Mouse (Mus musculus) lung, postnatal 0 days (tissue): ENCODE results near the gene Olfr736. TPM values are rescaled to one million over a fixed set of nuclear protein-coding genes. Genes with fewer than 3 reads are reported as not detected.

Experiments
- ATAC-seq: fragments of 200-750 bp; cut with Nextera tagmentation; 2 replicates; pipeline ENCODE4 v1.8.0; 2017; ENCODE audit warnings: moderate library complexity
- DNase-seq: peaks from one replicate; pipeline ENCODE4 v3.0.0-alpha.2; 2016; ENCODE audit warnings: low spot score
- H3K27ac ChIP-seq: fragments of 300-500 bp; sonication (generic); 2 replicates; pipeline ENCODE4 v1.5.1; 2014; ENCODE audit warnings: antibody characterized with exemption, mild to moderate bottlenecking, low read length, mixed read lengths
- H3K27me3 ChIP-seq: fragments of 300-500 bp; sonication (generic); replicated peaks from 2 replicates; pipeline ENCODE4 v1.6.1; 2014; ENCODE audit warnings: low read length, mixed read lengths; ENCODE audit not compliant: insufficient read depth
- H3K36me3 ChIP-seq: fragments of 300-500 bp; sonication (generic); 2 replicates; pipeline ENCODE4 v1.6.1; 2014; ENCODE audit warnings: low read length, mixed read lengths; ENCODE audit not compliant: insufficient read depth
- H3K4me1 ChIP-seq: fragments of 300-500 bp; sonication (generic); 2 replicates; pipeline ENCODE4 v1.6.1; 2014; ENCODE audit warnings: antibody characterized with exemption, low read depth, low read length, mixed read lengths; ENCODE audit not compliant: insufficient read depth
- H3K4me2 ChIP-seq: fragments of 300-500 bp; sonication (generic); replicated peaks from 2 replicates; pipeline ENCODE4 v1.6.1; 2014; ENCODE audit warnings: low read depth, mild to moderate bottlenecking, low read length, moderate library complexity, mixed read lengths
- H3K4me3 ChIP-seq: fragments of 300-500 bp; sonication (generic); 2 replicates; pipeline ENCODE4 v1.5.1; 2014; ENCODE audit warnings: low read depth, low read length
- H3K9ac ChIP-seq: fragments of 300-500 bp; sonication (generic); replicated peaks from 2 replicates; pipeline ENCODE4 v1.6.1; 2014; ENCODE audit warnings: low read depth, mild to moderate bottlenecking
- H3K9me3 ChIP-seq: fragments of 300-500 bp; sonication (generic); 2 replicates; pipeline ENCODE4 v1.6.1; 2016; ENCODE audit warnings: low read length, mixed read lengths
- CTCF ChIP-seq: IDR thresholded peaks from 2 replicates; pipeline ENCODE4 v1.5.1; 2016; ENCODE audit warnings: antibody characterized with exemption, mild to moderate bottlenecking
- EP300 ChIP-seq: IDR thresholded peaks from 2 replicates; pipeline ENCODE4 v1.6.1; 2016; ENCODE audit warnings: antibody characterized with exemption, mild to moderate bottlenecking, control low read depth
- WGBS: fragments of 180-500 bp; shearing (Covaris S2); extraction: QIAGEN DNeasy Blood & Tissue Kit; methylation state at CpG from one replicate; pipeline ENCODE4 v1.1.7; 2014; 5-methylcytosine and 5-hydroxymethylcytosine counted together
- polyA plus RNA-seq: library from polyadenylated mRNA; unstranded; fragments of >200 nt; fragmentation: Nextera tagmentation; extraction: Ambion mirVana; gene quantifications from 2 replicates; pipeline ENCODE4 v1.2.1, GENCODE M21; 2015

Gene Olfr736
- polyA plus RNA-seq, 1 experiment from 2014 or later = not detected

GRCm38 (mm10) chr14:50407268-50407667 lies 26.3 kb downstream of the Olfr736 start, which contains the start of gene Olfr738:
Olfr738 (plus strand) TSS chr14:50407568.
- no peaks in the 10 kb centered on the region for H3K36me3 ChIP-seq
- ATAC-seq = no peak
- H3K4me3 ChIP-seq = no peak within 1 kb of the TSS
- TF ChIP-seq EP300 = no peak
- TF ChIP-seq CTCF = no peak
- H3K27ac ChIP-seq = no peak within 1 kb of the TSS
- H3K4me1 ChIP-seq = no peaks in the 10 kb centered on the region
- 82% methylated on average over 1 of the region's 1 CpGs for WGBS
- H3K9ac ChIP-seq = no peak within 1 kb of the TSS
- H3K9me3 ChIP-seq = no peaks in the 10 kb centered on the region
- no peak within 1 kb of the TSS for H3K4me2 ChIP-seq
- DNase-seq = no peak
- H3K27me3 ChIP-seq = no peaks in the 10 kb centered on the region

GRCm38 (mm10) chr14:50418326-50418725 lies 37.4 kb downstream of the Olfr736 start, which contains the start of gene Olfr739:
Olfr739 (plus strand) TSS chr14:50418626.
- H3K27me3 ChIP-seq = no peaks in the 10 kb centered on the region
- H3K9me3 ChIP-seq = no peaks in the 10 kb centered on the region
- no peak within 1 kb of the TSS for H3K27ac ChIP-seq
- WGBS = 52% methylated on average over 2 of the region's 2 CpGs
- no peak within 1 kb of the TSS for H3K9ac ChIP-seq
- no peak for ATAC-seq
- no peak within 1 kb of the TSS for H3K4me3 ChIP-seq
- no peak for TF ChIP-seq EP300
- no peak for TF ChIP-seq CTCF
- DNase-seq = no peak
- H3K4me1 ChIP-seq = no peaks in the 10 kb centered on the region
- no peaks in the 10 kb centered on the region for H3K36me3 ChIP-seq
- H3K4me2 ChIP-seq = no peak within 1 kb of the TSS

Other genes with a start within 250 kb of the Olfr736 start
- gene Olfr728, start 238.5 kb upstream of the Olfr736 start, polyA plus RNA-seq = not detected in 2 replicates
- gene Olfr729, start 228.3 kb upstream of the Olfr736 start, polyA plus RNA-seq = not detected in 2 replicates
- gene Olfr730, start 193.0 kb upstream of the Olfr736 start, polyA plus RNA-seq = not detected in 2 replicates
- not detected in 2 replicates for gene Olfr731, start 139.3 kb upstream of the Olfr736 start, polyA plus RNA-seq
- gene Olfr732, start 97.0 kb upstream of the Olfr736 start, polyA plus RNA-seq = not detected in 2 replicates
- gene Olfr733, start 79.6 kb upstream of the Olfr736 start, polyA plus RNA-seq = not detected in 2 replicates
- not detected in 2 replicates for gene Olfr734, start 54.4 kb upstream of the Olfr736 start, polyA plus RNA-seq
- gene Olfr735, start 32.3 kb upstream of the Olfr736 start, polyA plus RNA-seq = not detected in 2 replicates
- 0.04 TPM in 1 of 2 replicates, not detected in the other for gene Tlr11, start 23.2 kb upstream of the Olfr736 start, polyA plus RNA-seq
- gene Olfr738, start 26.4 kb downstream of the Olfr736 start, polyA plus RNA-seq = not detected in 2 replicates
- not detected in 2 replicates for gene Olfr739, start 37.5 kb downstream of the Olfr736 start, polyA plus RNA-seq
- not detected in 2 replicates for gene Olfr740, start 64.4 kb downstream of the Olfr736 start, polyA plus RNA-seq
- not detected in 2 replicates for gene Olfr741, start 91.6 kb downstream of the Olfr736 start, polyA plus RNA-seq
- not detected in 2 replicates for gene Olfr742, start 122.4 kb downstream of the Olfr736 start, polyA plus RNA-seq
- not detected in 2 replicates for gene Olfr743, start 140.7 kb downstream of the Olfr736 start, polyA plus RNA-seq
- not detected in 2 replicates for gene Olfr744, start 233.7 kb downstream of the Olfr736 start, polyA plus RNA-seq